Mouse (Mus musculus): Measurements from ENCODE around the gene Iqcf3.

DNA sequence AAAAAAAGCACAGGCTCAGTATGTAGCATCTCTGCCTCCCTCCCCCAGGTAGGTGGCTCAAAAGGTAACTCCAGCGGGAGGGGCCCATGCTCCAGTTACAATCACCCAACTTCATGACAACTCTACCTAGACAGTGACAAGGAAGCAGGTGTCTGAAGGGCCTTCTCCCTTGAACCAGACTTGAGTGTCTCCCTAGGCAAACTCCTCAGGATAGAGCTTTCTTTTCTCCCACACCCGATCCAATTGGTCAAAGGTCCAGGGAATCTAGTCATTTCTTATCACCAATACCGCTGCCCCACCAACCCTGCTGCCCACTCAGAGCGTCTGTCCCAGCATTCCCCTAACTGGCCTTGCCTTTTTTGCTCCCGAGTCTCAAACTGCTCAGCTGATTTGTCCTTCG lies 94.7 kb downstream of the Iqcf3 start:
- no peak for TF ChIP-seq CTCF (IDR thresholded peaks at IDR 0.05; ENCODE audit: control insufficient read depth, insufficient read depth, low read length)
- no peak for TF ChIP-seq POLR2A (IDR thresholded peaks at IDR 0.05; ENCODE audit: borderline replicate concordance, control insufficient read depth, low read depth, low read length)

Data from bone marrow, adult 2 months (tissue).